Mouse (Mus musculus) liver, postnatal 0 days (tissue): ENCODE data around the gene Ghdc.

Source experiments
- CTCF ChIP-seq: sonication (generic); IDR thresholded peaks from 2 replicates; pipeline ENCODE4 v1.5.1; 2016; ENCODE audit warnings: antibody characterized with exemption, low read depth
- EP300 ChIP-seq: IDR thresholded peaks from 2 replicates; pipeline ENCODE4 v1.6.1; 2016; ENCODE audit warnings: antibody characterized with exemption, low read depth, mild to moderate bottlenecking

GRCm38 (mm10) chr11:100719893-100720292, 50.9 kb downstream of the Ghdc start:
- TF ChIP-seq CTCF = no peak
- no peak for TF ChIP-seq EP300
